In the genomic region with DNA sequence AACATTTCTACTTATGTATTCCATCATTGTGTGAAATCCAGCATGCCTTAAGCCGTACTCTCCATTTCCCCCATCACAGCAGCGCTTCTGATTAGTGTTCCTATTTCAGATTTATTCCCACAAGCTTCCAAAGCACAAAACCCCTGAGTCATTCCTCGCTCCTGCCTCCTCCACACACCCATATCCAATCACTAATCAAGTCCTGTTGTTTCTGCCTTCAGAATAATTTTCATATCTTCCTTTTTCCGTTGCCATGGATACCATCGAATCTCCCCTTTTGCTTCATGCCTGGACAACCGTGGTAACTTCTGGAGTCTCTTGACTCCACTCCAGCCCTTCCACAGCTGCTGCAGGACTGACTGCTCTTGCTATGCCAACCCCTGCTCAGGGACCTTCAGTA, we compare ENCODE assay signal across 10 mouse cellular contexts.
DNase-seq lines count a peak whose midpoint lies in the region; ATAC-seq lines count a peak whose summit lies in the region.
"Had no signal": no experiment of that assay in that cellular context is flagged by ENCODE, and none has a peak within 500 bp of the region (broad histone marks: within the 10 kb centered on the region; RNA-seq: fewer than 3 reads in every experiment).

No protein-coding gene starts in this region.

- intact Hi-C loops in gastrocnemius, postnatal 14 days (cut with DNase I; ENCODE audit: low total_unique reads), result no loop called here

- no peak overlapping the region for H3K4me3 ChIP-seq in hindbrain, embryonic 13.5 days
- H3K4me3 ChIP-seq in hindbrain, embryonic 11.5 days (ENCODE audit: low read depth, low read length), result no peak overlapping the region
- H3K4me3 ChIP-seq in embryonic facial prominence, embryonic 11.5 days (ENCODE audit: low read depth, low read length), result no peak overlapping the region
- H3K4me3 ChIP-seq in midbrain, embryonic 15.5 days, result no peak overlapping the region
- H3K4me3 ChIP-seq: liver, embryonic 12.5 days had no signal

- H3K4me1 ChIP-seq in hindbrain, embryonic 13.5 days (replicated peaks), result peaks cover 20% of the 10 kb centered on the region
- no peaks in the 10 kb centered on the region for H3K4me1 ChIP-seq in hindbrain, embryonic 11.5 days (replicated peaks; ENCODE audit: control insufficient read depth, insufficient read depth, low read length)
- H3K4me1 ChIP-seq in embryonic facial prominence, embryonic 11.5 days (ENCODE audit: control insufficient read depth, insufficient read depth, low read length), result no peaks in the 10 kb centered on the region
- peaks cover 20% of the 10 kb centered on the region for H3K4me1 ChIP-seq in midbrain, embryonic 15.5 days
- H3K4me1 ChIP-seq: liver, embryonic 12.5 days had no signal

- H3K9ac ChIP-seq in hindbrain, embryonic 13.5 days, result no peak overlapping the region
- H3K9ac ChIP-seq in hindbrain, embryonic 11.5 days (ENCODE audit: low read depth, low read length), result no peak overlapping the region
- H3K9ac ChIP-seq in embryonic facial prominence, embryonic 11.5 days (replicated peaks; ENCODE audit: low read length), result no peak overlapping the region
- H3K9ac ChIP-seq in midbrain, embryonic 15.5 days, result no peak overlapping the region
- H3K9ac ChIP-seq: liver, embryonic 12.5 days had no signal

- DNase-seq in hindbrain, embryonic 11.5 days (ENCODE audit: low spot score), result no peak
- DNase-seq in embryonic facial prominence, embryonic 11.5 days (ENCODE audit: low spot score), result peak; percentile 20
- peak; percentile 72 to 87 for DNase-seq in layer of hippocampus, adult 18-20 months (ENCODE audit: low spot score in 2 of 2)
- DNase-seq in thymus, postnatal 10 days (ENCODE audit: low spot score in 2 of 2), result no peak
- no peak for DNase-seq in gastrocnemius, postnatal 14 days
- DNase-seq in kidney, postnatal 4 days, result no peak
- DNase-seq: cerebellum, postnatal 36 days had no signal

- H3K9me3 ChIP-seq in hindbrain, embryonic 13.5 days, result no peaks in the 10 kb centered on the region; the same call in 1 of the 2 replicates
- no peaks in the 10 kb centered on the region for H3K9me3 ChIP-seq in hindbrain, embryonic 11.5 days (ENCODE audit: control insufficient read depth, low read length)
- no peaks in the 10 kb centered on the region for H3K9me3 ChIP-seq in embryonic facial prominence, embryonic 11.5 days (replicated peaks; ENCODE audit: control insufficient read depth, low read length)
- H3K9me3 ChIP-seq in midbrain, embryonic 15.5 days, result no peaks in the 10 kb centered on the region
- H3K9me3 ChIP-seq: liver, embryonic 12.5 days had no signal

- peak overlapping the region; percentile 67 for H3K27ac ChIP-seq in hindbrain, embryonic 13.5 days
- no peak overlapping the region for H3K27ac ChIP-seq in hindbrain, embryonic 11.5 days (ENCODE audit: low read depth, low read length)
- H3K27ac ChIP-seq in embryonic facial prominence, embryonic 11.5 days (replicated peaks; ENCODE audit: low read depth, low read length), result no peak overlapping the region
- H3K27ac ChIP-seq in midbrain, embryonic 15.5 days, result peak overlapping the region; percentile 71
- H3K27ac ChIP-seq: liver, embryonic 12.5 days had no signal

- H3K27me3 ChIP-seq in hindbrain, embryonic 13.5 days, result no peaks in the 10 kb centered on the region
- no peaks in the 10 kb centered on the region for H3K27me3 ChIP-seq in hindbrain, embryonic 11.5 days (ENCODE audit: control insufficient read depth, insufficient read depth, low read length)
- H3K27me3 ChIP-seq in embryonic facial prominence, embryonic 11.5 days (ENCODE audit: control insufficient read depth, insufficient read depth, low read length), result no peaks in the 10 kb centered on the region
- no peaks in the 10 kb centered on the region for H3K27me3 ChIP-seq in midbrain, embryonic 15.5 days (replicated peaks)
- H3K27me3 ChIP-seq: liver, embryonic 12.5 days had no signal

- no peak overlapping the region for H3K4me2 ChIP-seq in hindbrain, embryonic 13.5 days
- no peak overlapping the region for H3K4me2 ChIP-seq in hindbrain, embryonic 11.5 days (replicated peaks; ENCODE audit: low read depth, low read length)
- no peak overlapping the region for H3K4me2 ChIP-seq in embryonic facial prominence, embryonic 11.5 days (ENCODE audit: low read depth, low read length)
- no peak overlapping the region for H3K4me2 ChIP-seq in midbrain, embryonic 15.5 days
- H3K4me2 ChIP-seq: liver, embryonic 12.5 days had no signal

- 65% methylated on average over 6 of the region's 6 CpGs for WGBS in hindbrain, embryonic 13.5 days
- WGBS in hindbrain, embryonic 11.5 days, result 84% methylated on average over 6 of the region's 6 CpGs
- WGBS in embryonic facial prominence, embryonic 11.5 days, result 84% methylated on average over 6 of the region's 6 CpGs
- WGBS in midbrain, embryonic 15.5 days, result 41% methylated on average over 6 of the region's 6 CpGs

- H3K36me3 ChIP-seq in hindbrain, embryonic 13.5 days, result no peaks in the 10 kb centered on the region
- H3K36me3 ChIP-seq in hindbrain, embryonic 11.5 days (ENCODE audit: control insufficient read depth, insufficient read depth, low read length), result no peaks in the 10 kb centered on the region
- H3K36me3 ChIP-seq in embryonic facial prominence, embryonic 11.5 days (replicated peaks; ENCODE audit: control insufficient read depth, insufficient read depth, low read depth, low read length), result no peaks in the 10 kb centered on the region
- no peaks in the 10 kb centered on the region for H3K36me3 ChIP-seq in midbrain, embryonic 15.5 days (replicated peaks)
- H3K36me3 ChIP-seq: liver, embryonic 12.5 days had no signal

- ATAC-seq in hindbrain, embryonic 13.5 days (ENCODE audit: low FRiP score), result 0 out of 2 replicates have a peak, but pooled peaks have one; percentile 41
- ATAC-seq in hindbrain, embryonic 11.5 days (ENCODE audit: low FRiP score), result no peak
- ATAC-seq in embryonic facial prominence, embryonic 11.5 days (replicated peaks; ENCODE audit: insufficient number of reproducible peaks, low FRiP score, low TSS enrichment, low read depth), result no peak
- peak; percentile 73 for ATAC-seq in midbrain, embryonic 15.5 days (replicated peaks)
- ATAC-seq: liver, embryonic 12.5 days had no signal

Comparison
In these comparisons a context has a peak if more than half of its experiments do, and no peak if none do; other contexts are left out.
1. ATAC-seq: peak in hindbrain, embryonic 13.5 days (single experiment) and midbrain, embryonic 15.5 days (single experiment); none in hindbrain, embryonic 11.5 days (single experiment) and embryonic facial prominence, embryonic 11.5 days (single experiment).
2. H3K27ac ChIP-seq: peak in hindbrain, embryonic 13.5 days (single experiment) and midbrain, embryonic 15.5 days (single experiment); none in hindbrain, embryonic 11.5 days (single experiment) and embryonic facial prominence, embryonic 11.5 days (single experiment).
3. DNase-seq: peak in embryonic facial prominence, embryonic 11.5 days (single experiment) and layer of hippocampus, adult 18-20 months (2 of 2); none in hindbrain, embryonic 11.5 days (single experiment), thymus, postnatal 10 days (0 of 2), gastrocnemius, postnatal 14 days (single experiment) and kidney, postnatal 4 days (0 of 2).